13 mouse cellular contexts compared by ENCODE assay signal in genomic region chr5:115971236-115971635, GRCm38 (mm10). TPM values are rescaled to one million over a fixed set of nuclear protein-coding genes. Genes with fewer than 3 reads are reported as not detected.
DNase-seq lines count a peak whose midpoint lies in the region; ATAC-seq and TF ChIP-seq lines count a peak whose summit lies in the region.
"Had no signal": no experiment of that assay in that cellular context is flagged by ENCODE, and none has a peak within 500 bp of the region (broad histone marks: within the 10 kb centered on the region; RNA-seq: fewer than 3 reads in every experiment).

No protein-coding gene starts in this region.

- 91% methylated on average over 15 of the region's 15 CpGs for WGBS in limb, embryonic 10.5 days

- TF ChIP-seq CTCF in E14TG2a.4 (conservative IDR thresholded peaks at IDR 0.05; ENCODE audit: low read length), result no peak

- H3K36me3 ChIP-seq in E14TG2a.4 (ENCODE audit: insufficient read depth, low read length), result peaks cover 95% of the 10 kb centered on the region
- H3K36me3 ChIP-seq in limb, embryonic 10.5 days, result peaks cover 76% of the 10 kb centered on the region

- no peak overlapping the region for H3K27ac ChIP-seq in limb, embryonic 10.5 days
- H3K27ac ChIP-seq: heart, embryonic 13.5 days; hindbrain, embryonic 15.5 days; limb, embryonic 12.5 days had no signal

- peak; percentile 58 for DNase-seq in adrenal gland, adult 2 months
- no peak for DNase-seq in adrenal gland, adult 18-20 months (ENCODE audit: low spot score in 2 of 2)
- peak; percentile 40 for DNase-seq in kidney, postnatal 10 days
- DNase-seq in lung, postnatal 36 days, result peak; percentile 55
- no peak for DNase-seq in limb, embryonic 10.5 days (ENCODE audit: low spot score)
- DNase-seq in heart, postnatal 25 days (ENCODE audit: low spot score), result no peak
- DNase-seq: cerebellum, adult 8-10 months; layer of hippocampus, adult 9-11 months had no signal

- intact Hi-C loops in heart, postnatal 25 days (cut with DNase I), result no loop called here

- H3K4me3 ChIP-seq in E14TG2a.4 (replicated peaks; ENCODE audit: low read length), result 0 out of 2 replicates have a peak overlapping the region, but pooled peaks have one; percentile 18
- no peak overlapping the region for H3K4me3 ChIP-seq in limb, embryonic 10.5 days
- H3K4me3 ChIP-seq: heart, embryonic 13.5 days; hindbrain, embryonic 15.5 days; limb, embryonic 12.5 days had no signal

- no peaks in the 10 kb centered on the region for H3K27me3 ChIP-seq in E14TG2a.4 (ENCODE audit: insufficient read depth, low read length)
- no peaks in the 10 kb centered on the region for H3K27me3 ChIP-seq in limb, embryonic 10.5 days (ENCODE audit: low read depth, poor library complexity, severe bottlenecking)
- H3K27me3 ChIP-seq: heart, embryonic 13.5 days; hindbrain, embryonic 15.5 days; limb, embryonic 12.5 days had no signal

- ATAC-seq in CD4-positive, CD25-positive, alpha-beta regulatory T cell, adult 4 months, result no peak

- H3K9me3 ChIP-seq in E14TG2a.4 (ENCODE audit: low read length), result no peaks in the 10 kb centered on the region
- H3K9me3 ChIP-seq in limb, embryonic 10.5 days (replicated peaks), result no peaks in the 10 kb centered on the region
- H3K9me3 ChIP-seq: heart, embryonic 13.5 days; hindbrain, embryonic 15.5 days; limb, embryonic 12.5 days had no signal

- H3K4me1 ChIP-seq in E14TG2a.4 (replicated peaks; ENCODE audit: low read depth, low read length), result peaks cover 22% of the 10 kb centered on the region
- no peaks in the 10 kb centered on the region for H3K4me1 ChIP-seq in limb, embryonic 10.5 days
- H3K4me1 ChIP-seq: heart, embryonic 13.5 days; hindbrain, embryonic 15.5 days; limb, embryonic 12.5 days had no signal

RNA-seq across cellular contexts. Expression of gene Prkab1, which starts 53.1 kb away (rescaled TPM):
- total RNA-seq in adrenal gland, adult 2 months (2021), result 10 to 100 TPM; 60.7 to 90.8 TPM
- polyA plus RNA-seq in adrenal gland, adult 2 months (2012; rRNA removed), result 118 and 163 TPM in 2 replicates
- total RNA-seq in adrenal gland, adult 18-20 months (2021), result 10 to 100 TPM; 48.3 to 85.0 TPM
- polyA plus RNA-seq in limb, embryonic 10.5 days (2016; fragmentation: Nextera tagmentation; extraction: Ambion mirVana), result 84.0 and 84.8 TPM in 2 replicates
- 10 to 100 TPM; 40.1 to 55.1 TPM for polyA plus RNA-seq in CD4-positive, CD25-positive, alpha-beta regulatory T cell, adult 4 months (2017; shearing (Covaris generic))
- total RNA-seq in heart, postnatal 25 days (2021), result 10 to 100 TPM; 47.0 to 49.6 TPM

Comparison
In these comparisons a context has a peak if more than half of its experiments do, and no peak if none do; other contexts are left out.
1. DNase-seq: peak in adrenal gland, adult 2 months (single experiment), kidney, postnatal 10 days (single experiment) and lung, postnatal 36 days (single experiment); none in adrenal gland, adult 18-20 months (0 of 2), limb, embryonic 10.5 days (single experiment) and heart, postnatal 25 days (single experiment).